Mouse (Mus musculus): ENCODE measurements around the gene Sgsm3. TPM values are rescaled to one million over a fixed set of nuclear protein-coding genes. Genes with fewer than 3 reads are reported as not detected.

Sgsm3 gene
- polyA plus RNA-seq, 1 experiment from 2014 or later = 29.2 TPM

GRCm38 (mm10) chr15:80994959-80995358 lies 17.4 kb downstream of the Sgsm3 start:
- H3K27me3 ChIP-seq (ENCODE audit: control insufficient read depth, insufficient read depth, low read length) = no peaks in the 10 kb centered on the region
- no peak overlapping the region for H3K4me3 ChIP-seq (ENCODE audit: low read depth, low read length)
- H3K4me2 ChIP-seq (replicated peaks; ENCODE audit: low read depth, low read length) = no peak overlapping the region
- H3K9ac ChIP-seq (replicated peaks; ENCODE audit: low read depth, low read length) = no peak overlapping the region
- WGBS = 75% methylated on average over 5 of the region's 5 CpGs
- H3K4me1 ChIP-seq (ENCODE audit: control insufficient read depth, insufficient read depth, low read length) = no peaks in the 10 kb centered on the region
- no peak overlapping the region for H3K27ac ChIP-seq (ENCODE audit: low read length)
- H3K9me3 ChIP-seq (ENCODE audit: control insufficient read depth, low read depth, low read length) = no peaks in the 10 kb centered on the region
- no peaks in the 10 kb centered on the region for H3K36me3 ChIP-seq (ENCODE audit: control insufficient read depth, insufficient read depth, low read length)
- ATAC-seq (ENCODE audit: insufficient number of reproducible peaks, insufficient read depth, low FRiP score, low read depth) = no peak

DNA sequence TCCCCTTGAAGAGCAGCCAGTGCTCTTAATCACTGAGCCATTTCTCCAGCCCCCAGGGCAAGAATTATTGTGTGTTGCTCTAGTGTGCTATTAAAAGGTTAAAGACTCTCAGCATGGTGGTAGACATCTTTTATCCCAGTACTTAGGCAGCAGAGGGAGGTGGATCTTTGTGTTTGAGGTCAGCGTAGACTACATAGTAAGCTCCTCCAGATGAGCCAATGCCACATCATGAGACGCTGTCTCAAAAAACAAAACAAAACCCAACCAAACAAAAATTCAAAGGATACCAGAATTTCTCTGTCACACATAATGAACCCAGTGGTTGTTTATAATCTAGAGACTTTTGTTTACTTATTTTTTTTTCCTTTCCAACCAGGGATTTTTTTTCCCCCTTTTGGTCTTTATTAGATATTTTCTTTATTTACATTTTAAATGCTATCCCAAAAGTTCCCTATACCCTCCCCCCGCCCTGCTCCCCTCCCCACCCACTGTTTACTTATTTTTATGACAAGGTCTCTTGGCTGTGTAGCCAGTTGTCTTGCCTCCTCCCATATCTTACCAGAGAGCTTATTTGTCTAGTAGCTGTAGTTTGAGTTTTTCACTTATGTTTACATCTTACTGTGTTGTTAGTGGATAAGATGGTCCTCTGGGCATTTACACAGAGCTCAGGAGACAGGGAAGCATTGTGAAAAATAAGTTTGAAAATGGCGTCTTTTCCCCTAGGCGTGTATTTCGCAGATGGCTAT lies 18.7 kb downstream of the Sgsm3 start:
- ATAC-seq (ENCODE audit: insufficient number of reproducible peaks, insufficient read depth, low FRiP score, low read depth) = no peak

DNA sequence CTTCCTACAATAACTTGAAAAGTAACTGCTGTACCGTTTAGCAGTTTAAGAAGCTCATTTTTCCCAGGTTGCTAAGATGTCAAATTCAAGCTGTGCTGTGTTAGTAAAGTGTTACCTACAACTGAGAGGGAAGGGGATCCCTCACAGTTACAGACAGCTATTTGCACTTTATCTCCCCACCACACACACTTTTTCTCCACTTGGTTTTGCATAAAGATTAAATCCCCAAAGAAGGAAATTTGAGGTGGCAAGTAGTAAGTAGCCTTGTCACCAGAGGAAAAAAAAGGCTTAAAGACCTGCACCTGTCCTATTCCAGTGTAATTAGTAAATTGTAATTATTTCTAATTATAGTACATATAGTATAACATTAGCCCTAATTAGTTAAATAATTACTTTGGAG lies 19.5 kb downstream of the Sgsm3 start:
- WGBS = 13% methylated on average over 1 of the region's 1 CpGs
- peaks cover 5% of the 10 kb centered on the region; the same call in 1 of the 2 replicates for H3K4me1 ChIP-seq (ENCODE audit: control insufficient read depth, insufficient read depth, low read length)
- no peak for ATAC-seq (ENCODE audit: insufficient number of reproducible peaks, insufficient read depth, low FRiP score, low read depth)
- H3K4me3 ChIP-seq (ENCODE audit: low read depth, low read length) = no peak overlapping the region
- no peak overlapping the region for H3K4me2 ChIP-seq (replicated peaks; ENCODE audit: low read depth, low read length)
- no peak overlapping the region for H3K9ac ChIP-seq (replicated peaks; ENCODE audit: low read depth, low read length)
- H3K27ac ChIP-seq (ENCODE audit: low read length) = peak overlapping the region; percentile 66; the same call in 1 of the 2 replicates
- no peaks in the 10 kb centered on the region for H3K9me3 ChIP-seq (ENCODE audit: control insufficient read depth, low read depth, low read length)
- H3K27me3 ChIP-seq (ENCODE audit: control insufficient read depth, insufficient read depth, low read length) = no peaks in the 10 kb centered on the region
- H3K36me3 ChIP-seq (ENCODE audit: control insufficient read depth, insufficient read depth, low read length) = no peaks in the 10 kb centered on the region

More for the DNA sequence above, 18.7 kb downstream of the Sgsm3 start:
- peaks cover 5% of the 10 kb centered on the region; the same call in 1 of the 2 replicates for H3K4me1 ChIP-seq (ENCODE audit: control insufficient read depth, insufficient read depth, low read length)
- H3K27ac ChIP-seq (ENCODE audit: low read length) = peak overlapping the region; percentile 66; the same call in 1 of the 2 replicates
- no peak overlapping the region for H3K4me3 ChIP-seq (ENCODE audit: low read depth, low read length)
- WGBS = 73% methylated on average over 6 of the region's 6 CpGs
- H3K9me3 ChIP-seq (ENCODE audit: control insufficient read depth, low read depth, low read length) = no peaks in the 10 kb centered on the region
- no peaks in the 10 kb centered on the region for H3K36me3 ChIP-seq (ENCODE audit: control insufficient read depth, insufficient read depth, low read length)
- no peak overlapping the region for H3K9ac ChIP-seq (replicated peaks; ENCODE audit: low read depth, low read length)
- H3K27me3 ChIP-seq (ENCODE audit: control insufficient read depth, insufficient read depth, low read length) = no peaks in the 10 kb centered on the region
- H3K4me2 ChIP-seq (replicated peaks; ENCODE audit: low read depth, low read length) = no peak overlapping the region

DNA sequence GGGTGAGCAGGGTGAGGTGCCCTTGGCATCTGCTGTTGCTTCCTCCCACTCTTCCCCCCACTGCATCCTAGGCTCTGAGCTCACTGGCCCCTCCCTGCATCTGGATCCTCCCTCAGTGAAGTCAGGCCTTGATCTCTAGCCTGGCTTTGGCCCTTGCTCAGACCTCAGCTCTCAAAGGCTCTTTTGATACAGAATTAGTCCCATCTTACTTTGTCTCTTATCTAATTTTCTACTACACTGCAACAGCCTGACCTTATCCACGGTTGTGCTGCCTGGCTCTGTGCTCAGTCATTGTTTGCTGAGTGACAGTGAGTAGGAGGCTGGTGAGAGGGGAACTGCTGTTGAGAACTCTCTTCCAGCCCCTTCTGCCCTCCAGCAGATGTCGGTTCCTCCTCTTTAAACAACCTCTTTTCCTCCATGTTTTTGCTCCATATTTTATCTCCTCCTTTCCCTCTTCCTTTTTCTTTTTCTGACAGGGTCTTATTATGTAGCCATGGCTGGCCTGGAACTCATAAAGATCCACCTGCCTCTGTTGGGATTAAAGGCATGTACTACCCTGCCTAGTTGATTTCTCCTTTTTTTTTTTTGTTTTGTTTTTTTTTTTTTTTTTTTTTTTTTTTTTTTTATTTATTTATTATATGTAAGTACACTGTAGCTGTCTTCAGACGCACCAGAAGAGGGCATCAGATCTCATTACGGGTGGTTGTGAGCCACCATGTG lies 23.0 kb downstream of the Sgsm3 start:
- H3K4me2 ChIP-seq (replicated peaks; ENCODE audit: low read depth, low read length) = no peak overlapping the region
- no peaks in the 10 kb centered on the region for H3K27me3 ChIP-seq (ENCODE audit: control insufficient read depth, insufficient read depth, low read length)
- H3K4me3 ChIP-seq (ENCODE audit: low read depth, low read length) = no peak overlapping the region
- ATAC-seq (ENCODE audit: insufficient number of reproducible peaks, insufficient read depth, low FRiP score, low read depth) = no peak
- no peak overlapping the region for H3K9ac ChIP-seq (replicated peaks; ENCODE audit: low read depth, low read length)
- peaks cover 5% of the 10 kb centered on the region; the same call in 1 of the 2 replicates for H3K4me1 ChIP-seq (ENCODE audit: control insufficient read depth, insufficient read depth, low read length)
- H3K27ac ChIP-seq (ENCODE audit: low read length) = peak overlapping the region; percentile 15; the same call in 1 of the 2 replicates
- WGBS = 53% methylated on average over 3 of the region's 4 CpGs
- H3K36me3 ChIP-seq (ENCODE audit: control insufficient read depth, insufficient read depth, low read length) = no peaks in the 10 kb centered on the region; the same call in 1 of the 2 replicates
- no peaks in the 10 kb centered on the region for H3K9me3 ChIP-seq (ENCODE audit: control insufficient read depth, low read depth, low read length)

GRCm38 (mm10) chr15:81006127-81006735 lies 28.7 kb downstream of the Sgsm3 start:
- ATAC-seq (ENCODE audit: insufficient number of reproducible peaks, insufficient read depth, low FRiP score, low read depth) = no peak
- no peaks in the 10 kb centered on the region for H3K9me3 ChIP-seq (ENCODE audit: control insufficient read depth, low read depth, low read length)
- 76% methylated on average over 10 of the region's 10 CpGs for WGBS

GRCm38 (mm10) chr15:81007339-81007738 lies 29.8 kb downstream of the Sgsm3 start:
- Histone ChIP-seq H3K4me2 (replicated peaks; ENCODE audit: low read depth, low read length) (no peak overlapping the region), H3K36me3 (ENCODE audit: control insufficient read depth, insufficient read depth, low read length) (peaks cover 19% of the 10 kb centered on the region; the same call in 1 of the 2 replicates), H3K9me3 (ENCODE audit: control insufficient read depth, low read depth, low read length) (no peaks in the 10 kb centered on the region), H3K4me1 (ENCODE audit: control insufficient read depth, insufficient read depth, low read length) (no peaks in the 10 kb centered on the region), H3K27me3 (ENCODE audit: control insufficient read depth, insufficient read depth, low read length) (no peaks in the 10 kb centered on the region), H3K4me3 (ENCODE audit: low read depth, low read length) (no peak overlapping the region), H3K27ac (ENCODE audit: low read length) (no peak overlapping the region), H3K9ac (replicated peaks; ENCODE audit: low read depth, low read length) (no peak overlapping the region)
- ATAC-seq (ENCODE audit: insufficient number of reproducible peaks, insufficient read depth, low FRiP score, low read depth) = no peak
- WGBS = 94% methylated on average over 9 of the region's 9 CpGs

More at GRCm38 (mm10) chr15:81006127-81006735, 28.7 kb downstream of the Sgsm3 start:
- no peaks in the 10 kb centered on the region for H3K27me3 ChIP-seq (ENCODE audit: control insufficient read depth, insufficient read depth, low read length)
- H3K9ac ChIP-seq (replicated peaks; ENCODE audit: low read depth, low read length) = no peak overlapping the region
- no peak overlapping the region for H3K4me3 ChIP-seq (ENCODE audit: low read depth, low read length)
- H3K36me3 ChIP-seq (ENCODE audit: control insufficient read depth, insufficient read depth, low read length) = peaks cover 11% of the 10 kb centered on the region; the same call in 1 of the 2 replicates
- no peak overlapping the region for H3K27ac ChIP-seq (ENCODE audit: low read length)
- no peaks in the 10 kb centered on the region for H3K4me1 ChIP-seq (ENCODE audit: control insufficient read depth, insufficient read depth, low read length)
- no peak overlapping the region for H3K4me2 ChIP-seq (replicated peaks; ENCODE audit: low read depth, low read length)

GRCm38 (mm10) chr15:81007905-81008304 lies 30.3 kb downstream of the Sgsm3 start:
- Histone ChIP-seq H3K4me3 (ENCODE audit: low read depth, low read length) (no peak overlapping the region), H3K36me3 (ENCODE audit: control insufficient read depth, insufficient read depth, low read length) (peaks cover 21% of the 10 kb centered on the region; the same call in 1 of the 2 replicates), H3K4me2 (replicated peaks; ENCODE audit: low read depth, low read length) (no peak overlapping the region), H3K4me1 (ENCODE audit: control insufficient read depth, insufficient read depth, low read length) (no peaks in the 10 kb centered on the region), H3K9ac (replicated peaks; ENCODE audit: low read depth, low read length) (no peak overlapping the region), H3K9me3 (ENCODE audit: control insufficient read depth, low read depth, low read length) (no peaks in the 10 kb centered on the region), H3K27ac (ENCODE audit: low read length) (no peak overlapping the region), H3K27me3 (ENCODE audit: control insufficient read depth, insufficient read depth, low read length) (no peaks in the 10 kb centered on the region)
- no peak for ATAC-seq (ENCODE audit: insufficient number of reproducible peaks, insufficient read depth, low FRiP score, low read depth)
- WGBS = 89% methylated on average over 8 of the region's 8 CpGs

GRCm38 (mm10) chr15:81008689-81009123 lies 31.1 kb downstream of the Sgsm3 start:
- Histone ChIP-seq H3K4me3 (ENCODE audit: low read depth, low read length) (no peak overlapping the region), H3K4me1 (ENCODE audit: control insufficient read depth, insufficient read depth, low read length) (no peaks in the 10 kb centered on the region), H3K27ac (ENCODE audit: low read length) (no peak overlapping the region), H3K36me3 (ENCODE audit: control insufficient read depth, insufficient read depth, low read length) (peaks cover 27% of the 10 kb centered on the region; the same call in 1 of the 2 replicates), H3K9ac (replicated peaks; ENCODE audit: low read depth, low read length) (no peak overlapping the region), H3K4me2 (replicated peaks; ENCODE audit: low read depth, low read length) (no peak overlapping the region), H3K9me3 (ENCODE audit: control insufficient read depth, low read depth, low read length) (no peaks in the 10 kb centered on the region), H3K27me3 (ENCODE audit: control insufficient read depth, insufficient read depth, low read length) (no peaks in the 10 kb centered on the region)
- ATAC-seq (ENCODE audit: insufficient number of reproducible peaks, insufficient read depth, low FRiP score, low read depth) = no peak
- 64% methylated on average over 10 of the region's 10 CpGs for WGBS

All from stomach, embryonic 14.5 days (tissue).